Mouse (Mus musculus) kidney, postnatal 0 days (tissue): ENCODE measurements at regions not wholly inside any gene's neighbourhood (a gene's known extent, or its start where the extent isn't known, plus 50 kb on each side); places are given as distances from the start of the nearest gene placed in this dataset.

Source experiments
- ATAC-seq: fragments of 200-750 bp; cut with Nextera tagmentation; replicated peaks from 2 replicates; pipeline ENCODE4 v1.8.0; 2017; ENCODE audit warnings: low read depth, moderate number of reproducible peaks, moderate TSS enrichment, moderate library complexity; ENCODE audit not compliant: low FRiP score
- DNase-seq: peaks from one replicate; pipeline ENCODE4 v3.0.0-alpha.2; 2016; ENCODE audit warnings: low spot score
- H3K27ac ChIP-seq: fragments of 300-500 bp; sonication (generic); 2 replicates; pipeline ENCODE4 v1.5.1; 2014; ENCODE audit warnings: mild to moderate bottlenecking
- H3K27me3 ChIP-seq: fragments of 300-500 bp; sonication (generic); 2 replicates; pipeline ENCODE4 v1.6.1; 2014; ENCODE audit warnings: low read length, mixed read lengths; ENCODE audit not compliant: insufficient read depth
- H3K36me3 ChIP-seq: fragments of 300-500 bp; sonication (generic); 2 replicates; pipeline ENCODE4 v1.6.1; 2014; ENCODE audit warnings: low read length, mixed read lengths; ENCODE audit not compliant: insufficient read depth
- H3K4me1 ChIP-seq: fragments of 300-500 bp; sonication (generic); replicated peaks from 2 replicates; pipeline ENCODE4 v1.6.1; 2014; ENCODE audit warnings: antibody characterized with exemption, low read length, mixed read lengths; ENCODE audit not compliant: insufficient read depth
- H3K4me2 ChIP-seq: fragments of 300-500 bp; sonication (generic); 2 replicates; pipeline ENCODE4 v1.6.1; 2014; ENCODE audit warnings: mild to moderate bottlenecking, low read length, moderate library complexity, mixed read lengths
- H3K4me3 ChIP-seq: fragments of 300-500 bp; sonication (generic); replicated peaks from 2 replicates; pipeline ENCODE4 v1.5.1; 2014; ENCODE audit warnings: low read depth, low read length
- H3K9ac ChIP-seq: fragments of 300-500 bp; sonication (generic); 2 replicates; pipeline ENCODE4 v1.6.1; 2014; ENCODE audit warnings: low read depth, low read length
- H3K9me3 ChIP-seq: fragments of 300-500 bp; sonication (generic); replicated peaks from 2 replicates; pipeline ENCODE4 v1.6.1; 2016; ENCODE audit warnings: low read length, inconsistent platforms, mixed read lengths
- CTCF ChIP-seq: IDR thresholded peaks from 2 replicates; pipeline ENCODE4 v1.5.1; 2016; ENCODE audit warnings: antibody characterized with exemption, low read depth, mild to moderate bottlenecking, moderate library complexity
- WGBS: fragments of 180-500 bp; shearing (Covaris S2); extraction: QIAGEN DNeasy Blood & Tissue Kit; methylation state at CpG from one replicate; pipeline ENCODE4 v1.1.7; 2014; 5-methylcytosine and 5-hydroxymethylcytosine counted together

GRCm38 (mm10) chr19:32976507-32976906, 219.2 kb downstream of the Pten start:
- Histone ChIP-seq H3K9me3 (no peaks in the 10 kb centered on the region), H3K9ac (no peak overlapping the region), H3K27ac (no peak overlapping the region), H3K27me3 (no peaks in the 10 kb centered on the region), H3K36me3 (no peaks in the 10 kb centered on the region), H3K4me3 (no peak overlapping the region), H3K4me2 (no peak overlapping the region), H3K4me1 (no peaks in the 10 kb centered on the region)
- DNase-seq (no peak), ATAC-seq (no peak)
- no peak for TF ChIP-seq CTCF
- 95% methylated on average over 7 of the region's 7 CpGs for WGBS

GRCm38 (mm10) chr19:32978037-32978745, 220.9 kb downstream of the Pten start:
- H3K27me3 ChIP-seq = no peaks in the 10 kb centered on the region
- no peak for DNase-seq
- no peaks in the 10 kb centered on the region for H3K4me1 ChIP-seq
- H3K4me2 ChIP-seq = no peak overlapping the region
- 70% methylated on average over 7 of the region's 7 CpGs for WGBS
- no peak for TF ChIP-seq CTCF
- no peaks in the 10 kb centered on the region for H3K9me3 ChIP-seq
- H3K36me3 ChIP-seq = no peaks in the 10 kb centered on the region
- H3K4me3 ChIP-seq = no peak overlapping the region
- H3K27ac ChIP-seq = no peak overlapping the region
- no peak for ATAC-seq
- H3K9ac ChIP-seq = no peak overlapping the region

GRCm38 (mm10) chr19:32980142-32980541, 222.8 kb downstream of the Pten start:
- DNase-seq = no peak
- H3K27ac ChIP-seq = no peak overlapping the region
- no peaks in the 10 kb centered on the region for H3K9me3 ChIP-seq
- WGBS = 56% methylated on average over 5 of the region's 5 CpGs
- H3K4me1 ChIP-seq = no peaks in the 10 kb centered on the region
- H3K27me3 ChIP-seq = no peaks in the 10 kb centered on the region
- ATAC-seq = no peak
- no peak overlapping the region for H3K4me3 ChIP-seq
- no peak overlapping the region for H3K4me2 ChIP-seq
- no peak for TF ChIP-seq CTCF
- H3K36me3 ChIP-seq = no peaks in the 10 kb centered on the region
- H3K9ac ChIP-seq = no peak overlapping the region

GRCm38 (mm10) chr19:32988713-32989112, 231.4 kb downstream of the Pten start:
- H3K9me3 ChIP-seq = no peaks in the 10 kb centered on the region
- H3K27me3 ChIP-seq = no peaks in the 10 kb centered on the region
- no peak overlapping the region for H3K9ac ChIP-seq
- DNase-seq (no peak), ATAC-seq (no peak)
- no peak overlapping the region for H3K4me2 ChIP-seq
- no peaks in the 10 kb centered on the region for H3K36me3 ChIP-seq
- TF ChIP-seq CTCF = no peak
- H3K4me1 ChIP-seq = no peaks in the 10 kb centered on the region
- WGBS = 66% methylated on average over 5 of the region's 5 CpGs
- H3K4me3 ChIP-seq = no peak overlapping the region
- no peak overlapping the region for H3K27ac ChIP-seq

- no peak overlapping the region for H3K4me2 ChIP-seq
- no peak overlapping the region for H3K27ac ChIP-seq
- no peaks in the 10 kb centered on the region for H3K36me3 ChIP-seq
- TF ChIP-seq CTCF = no peak
- no peaks in the 10 kb centered on the region for H3K27me3 ChIP-seq
- H3K9me3 ChIP-seq = no peaks in the 10 kb centered on the region
- ATAC-seq = no peak
- no peak for DNase-seq
- H3K4me3 ChIP-seq = no peak overlapping the region
- WGBS = 74% methylated on average over 6 of the region's 6 CpGs
- H3K4me1 ChIP-seq = no peaks in the 10 kb centered on the region
- no peak overlapping the region for H3K9ac ChIP-seq
Measured at GRCm38 (mm10) chr19:32989346-32989745, 232.0 kb downstream of the Pten start.

DNA sequence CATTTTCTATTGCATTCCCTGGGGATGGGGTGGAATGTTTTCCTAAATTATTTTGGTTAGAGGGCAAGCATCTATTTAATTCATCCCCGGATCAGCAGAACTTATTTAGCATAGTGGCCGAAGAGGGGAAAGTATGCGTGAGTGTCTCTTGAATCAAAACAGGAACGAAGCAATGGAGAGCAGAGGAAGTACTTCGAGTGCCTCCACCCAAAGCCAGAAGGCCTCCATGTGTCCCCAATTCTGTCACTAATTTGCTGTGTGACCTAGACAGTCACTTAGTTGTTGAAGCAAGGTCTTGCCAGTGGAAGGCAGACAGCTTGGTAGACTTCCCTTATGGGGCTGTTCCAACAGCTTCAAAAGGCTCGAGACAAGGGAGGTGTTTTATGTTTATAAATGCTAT, 233.3 kb downstream of the Pten start:
- TF ChIP-seq CTCF = no peak

More for the DNA sequence above, 233.3 kb downstream of the Pten start:
- H3K4me2 ChIP-seq = no peak overlapping the region
- DNase-seq (no peak), ATAC-seq (no peak)
- no peak overlapping the region for H3K9ac ChIP-seq
- no peaks in the 10 kb centered on the region for H3K27me3 ChIP-seq
- no peaks in the 10 kb centered on the region for H3K36me3 ChIP-seq
- H3K4me1 ChIP-seq = no peaks in the 10 kb centered on the region
- H3K4me3 ChIP-seq = no peak overlapping the region
- no peaks in the 10 kb centered on the region for H3K9me3 ChIP-seq
- H3K27ac ChIP-seq = no peak overlapping the region
- 74% methylated on average over 6 of the region's 6 CpGs for WGBS
